12 mouse cellular contexts compared by ENCODE assay signal in the genomic region with DNA sequence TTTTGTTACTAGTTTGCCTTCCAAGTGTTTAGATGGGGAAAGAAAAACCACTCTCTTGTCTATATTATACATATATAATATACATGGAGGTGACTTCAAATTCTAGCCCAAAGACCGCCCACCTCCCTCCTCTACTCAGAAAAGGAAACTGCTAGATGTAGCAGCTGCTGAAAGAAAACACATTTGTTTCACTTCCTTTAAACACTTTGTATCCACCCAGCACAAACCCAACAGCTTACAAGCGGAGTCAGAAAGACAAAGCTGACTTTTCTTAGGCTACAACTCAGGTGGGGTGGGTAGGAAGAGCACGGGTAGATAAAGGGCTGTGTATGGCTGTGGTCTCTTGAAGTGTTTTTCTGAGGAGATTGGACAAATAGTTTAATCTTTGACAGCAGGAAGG.
A peak's percentile ranks its signal among the peaks of the same experiment; 100 is the strongest.
DNase-seq lines count a peak whose midpoint lies in the region; ATAC-seq and TF ChIP-seq lines count a peak whose summit lies in the region.
"Had no signal": no experiment of that assay in that cellular context is flagged by ENCODE, and none has a peak within 500 bp of the region (broad histone marks: within the 10 kb centered on the region; RNA-seq: fewer than 3 reads in every experiment).

No protein-coding gene starts in this region.

- no peaks in the 10 kb centered on the region for H3K4me1 ChIP-seq in heart, postnatal 0 days (ENCODE audit: control insufficient read depth, insufficient read depth)
- peaks cover 18% of the 10 kb centered on the region; the same call in 1 of the 2 replicates for H3K4me1 ChIP-seq in stomach, embryonic 14.5 days (ENCODE audit: control insufficient read depth, insufficient read depth, low read length)
- peaks cover 2% of the 10 kb centered on the region; the same call in 1 of the 2 replicates for H3K4me1 ChIP-seq in stomach, postnatal 0 days (replicated peaks; ENCODE audit: control insufficient read depth, insufficient read depth)
- H3K4me1 ChIP-seq in forebrain, embryonic 15.5 days = peaks cover 3% of the 10 kb centered on the region

- intact Hi-C loops in heart, postnatal 36 days (cut with DNase I) = no loop called here

- no peak for ATAC-seq in heart, postnatal 0 days (ENCODE audit: insufficient read depth, low read depth)
- ATAC-seq in stomach, embryonic 14.5 days (ENCODE audit: insufficient number of reproducible peaks, insufficient read depth, low FRiP score, low read depth) = no peak
- ATAC-seq in stomach, postnatal 0 days (ENCODE audit: low FRiP score, low TSS enrichment) = no peak
- ATAC-seq in forebrain, embryonic 15.5 days (replicated peaks) = no peak
- ATAC-seq in erythroid progenitor cell, adult 5-6 weeks (replicated peaks; ENCODE audit: low FRiP score, poor library complexity, severe bottlenecking) = no peak

- no peak overlapping the region for H3K4me3 ChIP-seq in heart, postnatal 0 days (ENCODE audit: low read depth, low read length)
- H3K4me3 ChIP-seq in stomach, embryonic 14.5 days (ENCODE audit: low read depth, low read length) = no peak overlapping the region
- no peak overlapping the region for H3K4me3 ChIP-seq in stomach, postnatal 0 days (ENCODE audit: low read depth, low read length)
- H3K4me3 ChIP-seq in forebrain, embryonic 15.5 days = no peak overlapping the region
- H3K4me3 ChIP-seq: hindbrain, embryonic 15.5 days; limb, embryonic 12.5 days; neural tube, embryonic 13.5 days had no signal

- no peaks in the 10 kb centered on the region for H3K9me3 ChIP-seq in heart, postnatal 0 days (replicated peaks; ENCODE audit: control insufficient read depth, low read length)
- no peaks in the 10 kb centered on the region for H3K9me3 ChIP-seq in stomach, embryonic 14.5 days (ENCODE audit: control insufficient read depth, low read depth, low read length)
- H3K9me3 ChIP-seq in stomach, postnatal 0 days (ENCODE audit: control insufficient read depth, low read length) = no peaks in the 10 kb centered on the region
- H3K9me3 ChIP-seq in forebrain, embryonic 15.5 days = no peaks in the 10 kb centered on the region
- H3K9me3 ChIP-seq: hindbrain, embryonic 15.5 days; limb, embryonic 12.5 days; neural tube, embryonic 13.5 days had no signal

- H3K4me2 ChIP-seq in heart, postnatal 0 days (ENCODE audit: low read depth, low read length) = no peak overlapping the region; the same call in 1 of the 2 replicates
- no peak overlapping the region for H3K4me2 ChIP-seq in stomach, embryonic 14.5 days (replicated peaks; ENCODE audit: low read depth, low read length)
- H3K4me2 ChIP-seq in stomach, postnatal 0 days (replicated peaks; ENCODE audit: low read depth) = no peak overlapping the region
- H3K4me2 ChIP-seq in forebrain, embryonic 15.5 days (replicated peaks) = no peak overlapping the region
- H3K4me2 ChIP-seq: hindbrain, embryonic 15.5 days; limb, embryonic 12.5 days; neural tube, embryonic 13.5 days had no signal

- no peaks in the 10 kb centered on the region for H3K27me3 ChIP-seq in heart, postnatal 0 days (ENCODE audit: control insufficient read depth, insufficient read depth, low read length)
- H3K27me3 ChIP-seq in stomach, embryonic 14.5 days (ENCODE audit: control insufficient read depth, insufficient read depth, low read length) = no peaks in the 10 kb centered on the region
- no peaks in the 10 kb centered on the region for H3K27me3 ChIP-seq in stomach, postnatal 0 days (ENCODE audit: control insufficient read depth, insufficient read depth, low read length)
- H3K27me3 ChIP-seq in forebrain, embryonic 15.5 days = no peaks in the 10 kb centered on the region
- H3K27me3 ChIP-seq: hindbrain, embryonic 15.5 days; neural tube, embryonic 13.5 days had no signal

- peaks cover 64% of the 10 kb centered on the region for H3K36me3 ChIP-seq in heart, postnatal 0 days (replicated peaks; ENCODE audit: control insufficient read depth, insufficient read depth, low read length)
- H3K36me3 ChIP-seq in stomach, embryonic 14.5 days (ENCODE audit: control insufficient read depth, insufficient read depth, low read length) = no peaks in the 10 kb centered on the region
- H3K36me3 ChIP-seq in stomach, postnatal 0 days (ENCODE audit: control insufficient read depth, insufficient read depth, low read length) = no peaks in the 10 kb centered on the region; the same call in 1 of the 2 replicates
- H3K36me3 ChIP-seq in forebrain, embryonic 15.5 days = no peaks in the 10 kb centered on the region
- H3K36me3 ChIP-seq: hindbrain, embryonic 15.5 days; limb, embryonic 12.5 days; neural tube, embryonic 13.5 days had no signal

- 65% methylated on average over 3 of the region's 3 CpGs for WGBS in heart, postnatal 0 days
- 45% methylated on average over 3 of the region's 3 CpGs for WGBS in stomach, embryonic 14.5 days
- WGBS in stomach, postnatal 0 days = 54% methylated on average over 3 of the region's 3 CpGs
- 80% methylated on average over 3 of the region's 3 CpGs for WGBS in forebrain, embryonic 15.5 days

- H3K27ac ChIP-seq in heart, postnatal 0 days (ENCODE audit: low read depth) = peak overlapping the region; percentile 51; the same call in 1 of the 2 replicates
- peak overlapping the region; percentile 4; the same call in 1 of the 2 replicates for H3K27ac ChIP-seq in stomach, embryonic 14.5 days (ENCODE audit: low read length)
- no peak overlapping the region for H3K27ac ChIP-seq in stomach, postnatal 0 days (replicated peaks)
- H3K27ac ChIP-seq in forebrain, embryonic 15.5 days (replicated peaks) = no peak overlapping the region
- H3K27ac ChIP-seq: hindbrain, embryonic 15.5 days; limb, embryonic 12.5 days; neural tube, embryonic 13.5 days had no signal

- H3K9ac ChIP-seq in heart, postnatal 0 days (replicated peaks; ENCODE audit: low read depth, low read length) = no peak overlapping the region
- no peak overlapping the region for H3K9ac ChIP-seq in stomach, embryonic 14.5 days (replicated peaks; ENCODE audit: low read depth, low read length)
- H3K9ac ChIP-seq in stomach, postnatal 0 days (ENCODE audit: low read length) = no peak overlapping the region
- H3K9ac ChIP-seq in forebrain, embryonic 15.5 days (replicated peaks) = no peak overlapping the region
- H3K9ac ChIP-seq: hindbrain, embryonic 15.5 days; limb, embryonic 12.5 days; neural tube, embryonic 13.5 days had no signal

- DNase-seq in heart, postnatal 0 days (ENCODE audit: low spot score) = no peak
- DNase-seq in heart, postnatal 36 days = no peak
- no peak for DNase-seq in stomach, postnatal 0 days (ENCODE audit: low spot score)
- peak; percentile 76 for DNase-seq in naive thymus-derived CD4-positive, alpha-beta T cell, adult 2 months (ENCODE audit: low read depth)
- DNase-seq in left cerebral cortex, adult 9 months (ENCODE audit: low spot score in 2 of 2) = no peak
- DNase-seq: cerebellum, adult 11-12 months had no signal

- no peak for TF ChIP-seq EP300 in heart, postnatal 0 days (IDR thresholded peaks at IDR 0.05; ENCODE audit: low read depth)
- TF ChIP-seq EP300 in stomach, postnatal 0 days (optimal IDR thresholded peaks at IDR 0.05) = no peak

- no peak for TF ChIP-seq CTCF in heart, postnatal 0 days (IDR thresholded peaks at IDR 0.05; ENCODE audit: low read depth)
- no peak for TF ChIP-seq CTCF in stomach, postnatal 0 days (IDR thresholded peaks at IDR 0.05; ENCODE audit: low read depth)

Comparison
In these comparisons a context has a peak if more than half of its experiments do, and no peak if none do; other contexts are left out.
1. H3K27ac ChIP-seq: peak in heart, postnatal 0 days (single experiment) and stomach, embryonic 14.5 days (single experiment); none in stomach, postnatal 0 days (single experiment) and forebrain, embryonic 15.5 days (single experiment).